Mouse (Mus musculus): ENCODE data around the gene Pfkfb3. TPM values are rescaled to one million over a fixed set of nuclear protein-coding genes. Genes with fewer than 3 reads are reported as not detected.

The Pfkfb3 gene
- polyA plus RNA-seq, 1 experiment from 2014 or later, result 15.0 TPM

GRCm38 (mm10) chr2:11436353-11436752, 117.5 kb downstream of the Pfkfb3 start:
- DNase-seq (ENCODE audit: low spot score), result no peak

- DNase-seq (ENCODE audit: low spot score), result no peak
Measured at GRCm38 (mm10) chr2:11433353-11433752, 120.5 kb downstream of the Pfkfb3 start.

GRCm38 (mm10) chr2:11429538-11429937, 124.3 kb downstream of the Pfkfb3 start:
- no peak for DNase-seq (ENCODE audit: low spot score)

- DNase-seq (ENCODE audit: low spot score), result no peak
Measured at GRCm38 (mm10) chr2:11428621-11429020, 125.3 kb downstream of the Pfkfb3 start.

- no peak for DNase-seq (ENCODE audit: low spot score)
Measured at GRCm38 (mm10) chr2:11427596-11427995, 126.3 kb downstream of the Pfkfb3 start.

- no peak for DNase-seq (ENCODE audit: low spot score)
Measured at GRCm38 (mm10) chr2:11426379-11426778, 127.5 kb downstream of the Pfkfb3 start.

GRCm38 (mm10) chr2:11425421-11426131, 128.3 kb downstream of the Pfkfb3 start:
- no peak for DNase-seq (ENCODE audit: low spot score)

GRCm38 (mm10) chr2:11424252-11424651, 129.6 kb downstream of the Pfkfb3 start:
- no peak for DNase-seq (ENCODE audit: low spot score)

- no peak for DNase-seq (ENCODE audit: low spot score)
Measured at GRCm38 (mm10) chr2:11423421-11423820, 130.5 kb downstream of the Pfkfb3 start.

- DNase-seq (ENCODE audit: low spot score), result no peak
Measured at GRCm38 (mm10) chr2:11422384-11422783, 131.5 kb downstream of the Pfkfb3 start.

Other genes starting within 250 kb of the Pfkfb3 start
- 188 and 189 TPM in 2 replicates for gene Rbm17, start 50.1 kb upstream of the Pfkfb3 start, polyA plus RNA-seq (2015; fragmentation: Nextera tagmentation; extraction: Ambion mirVana)
- not detected in 2 replicates for gene Gm17490, start 72.2 kb upstream of the Pfkfb3 start, polyA plus RNA-seq (2015; fragmentation: Nextera tagmentation; extraction: Ambion mirVana)
- gene Il2ra, start 88.7 kb upstream of the Pfkfb3 start, polyA plus RNA-seq (2015; fragmentation: Nextera tagmentation; extraction: Ambion mirVana), result 46.0 and 51.1 TPM in 2 replicates
- 33.1 and 34.2 TPM in 2 replicates for gene Il15ra, start 151.2 kb upstream of the Pfkfb3 start, polyA plus RNA-seq (2015; fragmentation: Nextera tagmentation; extraction: Ambion mirVana)
- gene Fbh1, start 223.5 kb upstream of the Pfkfb3 start, polyA plus RNA-seq (2015; fragmentation: Nextera tagmentation; extraction: Ambion mirVana), result 63.0 and 65.7 TPM in 2 replicates
- 28.3 and 41.2 TPM in 2 replicates for gene Ankrd16, start 223.8 kb upstream of the Pfkfb3 start, polyA plus RNA-seq (2015; fragmentation: Nextera tagmentation; extraction: Ambion mirVana)